Mouse (Mus musculus): ENCODE measurements around the gene Tas1r1.
A peak's percentile ranks its signal among the peaks of the same experiment; 100 is the strongest.

Tas1r1 gene

DNA sequence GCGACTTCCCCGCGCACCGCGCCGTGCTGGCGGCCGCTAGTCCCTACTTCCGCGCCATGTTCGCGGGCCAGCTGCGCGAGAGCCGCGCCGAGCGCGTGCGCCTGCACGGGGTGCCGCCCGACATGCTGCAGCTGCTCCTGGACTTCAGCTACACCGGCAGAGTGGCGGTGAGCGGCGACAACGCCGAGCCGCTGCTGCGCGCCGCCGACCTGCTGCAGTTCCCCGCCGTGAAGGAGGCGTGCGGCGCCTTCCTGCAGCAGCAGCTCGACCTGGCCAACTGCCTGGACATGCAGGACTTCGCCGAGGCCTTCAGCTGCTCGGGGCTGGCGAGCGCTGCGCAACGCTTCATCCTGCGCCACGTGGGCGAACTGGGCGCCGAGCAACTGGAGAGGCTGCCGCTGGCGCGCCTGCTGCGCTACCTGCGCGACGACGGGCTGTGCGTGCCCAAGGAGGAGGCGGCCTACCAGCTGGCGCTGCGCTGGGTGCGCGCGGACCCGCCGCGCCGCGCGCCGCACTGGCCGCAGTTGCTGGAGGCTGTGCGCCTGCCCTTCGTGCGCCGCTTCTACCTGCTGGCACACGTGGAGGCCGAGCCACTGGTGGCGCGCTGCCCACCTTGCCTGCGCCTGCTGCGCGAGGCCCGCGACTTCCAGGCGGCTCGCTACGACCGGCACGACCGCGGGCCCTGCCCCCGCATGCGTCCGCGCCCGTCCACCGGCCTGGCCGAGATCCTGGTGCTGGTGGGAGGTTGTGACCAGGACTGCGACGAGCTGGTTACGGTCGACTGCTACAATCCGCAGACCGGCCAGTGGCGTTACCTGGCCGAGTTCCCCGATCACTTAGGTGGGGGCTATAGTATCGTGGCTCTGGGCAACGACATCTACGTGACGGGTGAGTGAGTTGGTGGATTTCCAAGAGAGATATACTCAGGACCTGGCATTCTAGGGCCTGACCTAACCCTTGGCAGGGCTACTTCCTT lies 29.0 kb downstream of the Tas1r1 start:
- DNase-seq, result peak; percentile 59

DNA sequence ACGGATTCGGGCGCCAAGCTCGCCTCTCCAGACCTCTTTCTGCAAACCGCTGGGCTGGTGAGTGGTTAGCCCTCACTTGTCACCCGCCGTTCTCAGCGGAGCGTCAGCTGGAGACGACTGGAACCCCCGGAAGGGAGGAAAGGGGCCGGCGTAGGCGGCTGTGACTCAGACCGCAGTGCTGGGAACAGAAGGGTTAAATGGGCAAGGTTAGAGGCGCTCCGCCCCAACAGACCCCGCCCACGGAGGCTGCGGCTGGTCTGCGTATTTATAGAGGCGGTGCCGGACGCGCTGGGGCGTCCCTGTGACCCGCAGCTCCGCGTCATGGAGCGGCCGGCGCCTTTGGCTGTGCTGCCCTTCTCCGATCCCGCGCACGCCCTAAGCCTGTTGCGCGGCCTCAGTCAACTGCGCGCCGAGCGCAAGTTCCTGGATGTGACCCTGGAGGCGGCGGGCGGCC lies 29.7 kb downstream of the Tas1r1 start, which contains the start of gene Klhl21:
TSS of gene Klhl21 (plus strand) at position 182 of the 454 bp plus-strand sequence.
- DNase-seq, result peak; percentile 91

DNA sequence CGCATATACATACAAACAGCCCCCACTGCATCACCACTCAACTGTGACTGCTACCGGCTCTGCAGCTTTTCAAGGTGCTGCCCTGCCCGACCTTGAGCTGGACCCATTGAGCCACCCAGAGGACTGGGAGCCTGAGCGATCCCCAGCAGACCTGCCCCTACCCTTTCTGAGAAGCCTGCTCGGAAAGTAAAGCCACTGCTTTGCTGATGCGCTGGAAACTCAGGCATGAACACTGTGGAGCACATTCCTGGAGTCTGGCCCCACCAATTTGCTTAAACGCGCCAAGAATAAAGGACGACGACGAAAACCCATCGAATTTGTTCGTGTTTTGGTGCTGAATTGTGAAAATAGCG lies 30.2 kb downstream of the Tas1r1 start:
- no peak for DNase-seq

DNA sequence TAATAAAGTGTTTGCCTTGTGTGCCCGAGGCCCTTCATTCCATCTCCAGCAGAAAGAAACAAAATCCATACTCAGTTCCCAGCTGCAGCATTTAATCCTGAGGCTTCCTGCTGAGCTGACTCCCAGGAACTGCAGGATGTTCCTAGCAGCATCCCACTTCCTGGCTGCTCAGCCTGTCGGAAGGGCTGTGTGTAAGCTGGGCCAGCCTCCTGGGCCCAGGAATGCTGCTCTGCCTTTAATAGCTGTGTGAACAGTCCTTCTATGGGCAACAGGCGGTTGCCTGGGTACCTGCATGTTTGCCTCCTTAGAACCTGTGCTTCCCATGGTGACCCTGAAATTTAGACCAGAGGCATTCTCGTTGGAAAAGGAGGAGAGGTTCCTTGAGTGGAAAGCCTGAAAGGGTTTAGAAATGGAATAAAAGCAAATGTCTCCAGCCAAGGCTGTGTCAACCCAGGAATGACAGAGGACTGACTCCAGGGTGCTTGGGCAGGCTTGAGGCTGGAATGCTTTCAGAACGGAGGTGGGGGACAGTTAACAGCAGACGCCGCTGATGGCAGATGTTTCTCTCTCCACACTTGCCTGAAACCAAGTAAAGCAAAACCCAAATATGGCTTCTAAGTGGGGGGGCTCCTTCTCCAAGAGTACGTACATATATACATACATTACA lies 30.8 kb downstream of the Tas1r1 start:
- DNase-seq, result no peak

DNA sequence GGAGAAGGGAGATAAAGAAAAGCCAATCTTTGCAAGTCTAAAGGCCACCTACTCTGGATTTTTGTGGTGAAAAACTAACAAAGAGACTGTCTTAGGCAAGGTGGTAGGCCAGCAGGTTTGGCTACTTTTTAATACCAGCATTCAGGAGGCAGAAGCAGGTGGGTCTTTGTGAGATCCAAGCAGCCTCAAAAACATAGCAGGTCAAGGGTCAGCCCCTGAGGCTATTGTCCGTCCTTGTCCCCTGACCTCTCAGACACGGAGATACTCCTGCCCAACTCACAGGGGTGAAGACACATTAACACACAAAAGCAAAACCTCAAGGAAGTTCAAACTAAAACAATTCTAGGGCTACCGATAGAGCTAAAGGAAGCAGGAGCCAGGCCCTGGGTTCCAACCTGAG lies 31.6 kb downstream of the Tas1r1 start:
- DNase-seq, result no peak

DNA sequence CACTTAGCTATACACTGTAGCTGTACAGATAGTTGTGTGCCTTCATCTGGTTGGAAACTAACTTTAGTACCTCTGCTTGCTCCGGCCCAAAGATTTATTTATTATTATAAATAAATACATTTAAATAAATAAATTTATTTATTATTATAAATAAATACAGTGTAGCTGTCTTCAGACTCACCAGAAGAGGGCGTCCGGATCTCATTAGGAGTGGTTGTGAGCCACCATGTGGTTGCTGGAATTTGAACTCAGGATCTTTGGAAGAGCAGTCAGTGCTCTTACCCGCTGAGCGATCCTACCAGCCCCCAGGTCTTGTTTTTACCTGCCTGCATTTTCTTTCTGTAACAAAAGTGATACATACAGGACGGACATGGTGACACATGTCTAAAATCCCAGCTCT lies 32.2 kb downstream of the Tas1r1 start:
- DNase-seq, result no peak

DNA sequence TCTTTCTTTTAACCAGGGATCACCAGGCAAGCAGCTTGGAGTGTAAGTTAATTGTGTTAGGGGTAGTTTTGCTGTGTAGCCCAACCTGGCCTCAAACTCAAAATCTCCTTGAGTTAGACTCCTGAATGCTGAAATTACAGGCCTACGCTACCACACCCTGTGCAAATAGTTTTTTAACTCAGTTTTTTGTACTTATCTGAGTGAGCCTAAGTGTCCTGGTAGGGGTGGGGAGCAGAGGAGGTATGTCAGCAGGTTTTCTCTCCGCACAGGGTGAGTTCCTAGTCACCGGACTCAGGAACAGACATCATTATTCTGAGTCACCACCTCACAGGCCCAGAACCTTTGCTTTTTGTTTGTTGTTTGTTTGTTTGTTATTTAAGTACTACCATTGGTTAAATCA lies 36.3 kb downstream of the Tas1r1 start:
- no peak for DNase-seq

DNA sequence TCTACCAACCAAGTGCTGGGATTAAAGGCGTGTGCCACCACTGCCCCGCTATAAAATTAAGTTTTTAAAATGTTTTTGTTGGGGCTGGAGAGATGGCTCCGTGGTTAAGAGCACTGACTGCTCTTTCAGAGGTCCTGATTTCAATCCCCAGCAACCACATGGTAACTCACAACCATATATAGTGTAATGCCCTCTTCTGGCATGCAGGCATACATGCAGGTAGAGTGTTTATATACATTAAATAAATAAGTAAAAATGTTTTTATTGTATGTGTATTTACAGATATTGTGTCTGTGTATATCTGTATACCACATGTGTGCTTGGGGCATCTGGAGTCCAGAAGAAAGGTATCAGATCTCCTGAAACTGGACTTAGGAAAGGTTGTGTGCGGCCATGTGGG lies 37.0 kb downstream of the Tas1r1 start:
- DNase-seq, result no peak

DNA sequence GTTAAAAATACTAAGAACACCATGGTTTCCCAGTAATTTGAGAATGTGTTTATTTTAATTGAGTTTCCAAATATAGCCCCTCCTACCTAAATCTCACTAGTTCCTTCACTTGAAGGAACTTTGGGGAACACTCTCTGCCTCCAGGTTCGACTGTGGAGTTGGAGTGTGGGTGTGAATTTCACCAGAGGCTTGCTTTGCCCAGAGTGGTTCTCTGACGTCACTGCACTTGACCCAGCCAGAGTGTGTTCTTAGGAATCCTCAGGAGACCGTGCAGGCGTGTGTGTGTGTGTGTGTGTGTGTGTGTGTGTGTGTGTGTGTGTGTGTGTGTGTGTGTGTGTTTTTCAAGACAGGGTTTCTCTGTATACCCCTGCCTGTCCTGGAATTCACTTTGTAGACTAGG lies 37.5 kb downstream of the Tas1r1 start:
- no peak for DNase-seq

DNA sequence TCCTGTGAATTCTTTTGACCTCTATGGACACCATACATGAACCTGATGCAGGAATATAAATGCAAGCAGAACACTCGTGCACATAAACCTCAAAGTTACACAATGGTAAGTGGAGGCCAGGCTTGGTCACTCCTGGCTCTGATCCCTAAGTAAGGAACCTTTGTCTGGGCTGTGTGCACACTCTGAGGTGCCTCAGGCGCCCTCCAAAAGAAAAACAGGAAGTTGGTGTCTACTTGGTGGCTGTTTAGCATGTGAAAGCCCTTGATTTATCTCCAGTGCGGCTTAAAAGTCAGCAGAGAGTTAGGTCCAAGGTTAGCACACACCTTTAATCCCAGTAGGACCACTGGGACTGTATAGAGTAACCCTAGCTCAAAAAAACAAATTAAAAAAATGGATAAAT lies 38.9 kb downstream of the Tas1r1 start:
- no peak for DNase-seq

DNA sequence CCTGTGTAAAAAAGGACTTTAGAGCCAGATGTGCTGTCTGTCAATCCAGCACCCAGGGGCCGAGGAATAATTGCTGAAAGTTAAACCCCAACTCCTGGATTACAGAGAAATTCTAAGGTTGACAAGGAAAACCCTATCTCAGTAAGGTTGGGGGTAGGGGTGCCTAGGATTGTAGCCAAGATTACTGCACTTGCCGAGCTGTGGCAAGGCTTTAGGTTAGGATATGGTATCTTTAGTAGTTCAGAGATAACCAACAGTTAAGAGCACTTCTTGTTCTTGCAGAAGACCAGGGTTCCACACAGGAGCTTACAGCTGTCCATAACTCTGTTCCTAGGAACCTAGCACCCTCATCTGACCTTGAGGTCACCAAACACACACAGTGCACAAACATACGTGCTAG lies 40.7 kb downstream of the Tas1r1 start:
- no peak for DNase-seq

DNA sequence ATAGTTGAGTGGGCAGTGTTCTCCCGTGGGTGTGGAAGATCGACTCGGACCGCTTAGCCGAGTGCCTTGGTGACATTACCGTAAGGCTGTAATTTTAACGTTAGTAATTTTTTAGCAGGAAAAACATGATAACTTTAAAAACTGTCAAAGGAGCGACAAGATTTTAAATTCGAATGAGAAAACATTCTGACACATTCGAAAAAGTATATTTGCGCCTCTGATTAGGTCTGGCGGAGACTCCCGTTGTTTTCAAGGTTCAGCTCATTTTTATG lies 41.5 kb downstream of the Tas1r1 start:
- no peak for DNase-seq

DNA sequence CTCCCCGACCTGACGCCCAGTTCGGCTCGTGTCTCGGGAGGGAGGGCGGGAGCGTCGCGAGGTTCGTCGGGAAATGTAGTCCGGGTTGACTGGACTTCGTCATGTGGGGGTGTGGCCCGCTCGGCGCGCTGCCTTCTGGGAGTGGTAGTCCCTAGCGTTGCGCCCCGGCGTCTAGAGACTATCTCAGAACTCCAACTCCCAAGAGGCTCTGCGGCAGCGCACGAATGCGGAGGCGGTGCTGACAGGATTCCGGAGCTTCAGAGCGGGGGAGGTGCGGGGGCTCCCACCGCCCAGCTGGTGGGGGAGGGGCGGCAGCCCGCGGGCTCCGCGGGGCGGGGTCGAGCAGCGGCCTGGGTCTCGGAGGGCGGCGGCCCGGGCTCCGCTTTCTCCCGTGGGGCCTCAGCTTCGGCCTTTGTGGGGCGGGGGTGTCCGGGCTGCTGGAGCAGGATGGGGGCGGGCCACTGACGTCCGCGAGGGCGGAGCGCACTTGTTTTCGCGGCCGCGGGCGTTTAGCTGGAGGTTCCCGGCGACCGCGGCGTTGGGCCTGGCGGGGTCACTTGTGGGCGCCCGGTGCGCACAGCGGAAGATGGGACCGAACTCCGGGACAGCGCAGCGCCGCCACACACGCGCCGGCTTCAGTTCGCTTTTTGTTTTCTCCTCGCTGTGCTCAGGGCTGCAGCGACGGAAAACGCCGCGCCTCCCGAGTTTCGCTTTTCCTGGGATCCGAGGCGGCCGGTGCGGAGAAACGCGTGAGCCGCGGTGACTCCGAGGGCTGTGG lies 42.0 kb downstream of the Tas1r1 start, which contains the start of gene Phf13:
TSS of gene Phf13 (minus strand) at position 86 of the 778 bp plus-strand sequence.
- DNase-seq, result peak; percentile 99

DNA sequence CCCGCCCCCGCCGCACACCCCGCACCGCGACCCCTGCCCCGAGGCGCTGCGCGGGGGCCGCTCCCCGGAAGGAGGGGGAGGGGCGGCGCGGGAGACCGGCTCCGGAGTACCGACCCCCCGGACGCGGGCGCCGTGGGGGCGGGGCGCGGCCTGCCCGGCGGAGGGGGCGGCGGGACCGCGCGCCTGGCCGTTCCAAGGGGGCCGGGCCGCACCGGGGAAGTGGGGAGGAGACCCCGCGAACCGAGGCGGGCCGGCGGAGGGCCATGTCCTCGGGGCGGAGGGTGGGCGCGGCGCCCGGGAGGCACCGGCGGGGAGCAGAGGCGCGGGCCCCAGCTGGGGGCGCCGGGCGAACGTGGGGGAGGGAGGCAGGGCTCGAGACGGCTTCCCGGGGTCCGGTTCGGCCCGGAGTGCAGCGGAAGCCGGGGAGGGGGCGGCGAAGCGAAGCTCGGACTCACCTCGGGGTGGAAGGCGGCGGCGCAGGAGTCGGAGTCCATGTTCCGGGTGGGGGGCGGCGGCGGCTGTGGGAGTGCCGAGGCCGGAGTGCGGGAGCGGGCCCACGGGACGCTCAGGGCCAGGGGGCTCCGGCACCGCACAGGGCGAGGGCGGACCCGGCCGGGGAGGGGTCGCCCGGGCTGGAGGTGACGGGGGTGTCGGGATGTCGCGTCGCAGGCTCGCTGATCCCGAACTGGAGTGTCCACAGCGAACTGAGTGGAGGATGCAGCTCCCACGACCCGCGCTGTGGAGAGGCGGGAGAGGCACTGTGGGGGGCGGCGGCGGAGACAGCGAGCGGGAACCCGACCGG lies 42.8 kb downstream of the Tas1r1 start:
- DNase-seq, result peak; percentile 49

DNA sequence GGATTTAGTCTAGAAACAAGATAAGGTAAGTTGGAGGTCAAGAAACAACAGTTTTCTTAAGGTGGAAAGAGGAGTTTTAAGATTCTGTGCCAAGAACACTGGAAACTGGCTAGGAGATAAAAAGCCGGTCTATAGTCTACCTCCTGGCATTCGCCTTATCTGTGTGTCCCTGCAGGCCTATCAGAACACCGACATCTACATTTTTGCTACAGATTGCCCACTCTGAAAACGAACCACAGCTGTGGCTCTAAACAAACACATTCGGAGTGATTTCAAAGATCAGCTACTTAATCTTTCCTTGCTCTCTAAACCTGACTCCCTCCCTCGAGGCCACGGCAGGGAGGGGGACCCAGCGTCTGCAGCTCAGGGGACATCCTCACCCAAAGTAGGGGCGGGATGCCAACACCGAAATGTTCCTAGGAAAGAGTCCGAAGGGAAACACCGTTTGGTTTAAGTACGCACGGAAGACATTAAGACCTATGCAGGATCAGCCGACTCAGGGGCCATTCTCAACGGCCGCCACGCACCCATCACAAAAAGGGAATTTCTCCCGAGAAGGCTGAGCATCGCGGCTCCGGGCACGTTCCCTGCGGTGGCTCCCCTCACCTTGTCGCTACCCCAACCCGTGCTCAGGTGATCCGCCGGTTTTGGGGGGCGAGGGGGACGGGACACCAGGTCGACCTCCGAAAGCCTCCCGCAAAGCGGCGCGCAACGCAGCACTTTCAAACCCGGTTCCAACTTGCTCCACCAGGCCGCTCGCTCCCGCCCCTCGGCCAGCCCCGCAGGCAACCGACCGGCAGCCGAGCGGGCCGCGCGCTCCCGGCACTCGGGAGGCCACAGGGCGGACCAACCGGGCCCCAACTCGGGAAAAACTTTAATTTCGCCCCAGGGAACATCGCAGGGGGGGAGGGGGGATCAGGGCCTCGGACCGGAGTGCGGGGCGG lies 43.9 kb downstream of the Tas1r1 start:
- no peak for DNase-seq

DNA sequence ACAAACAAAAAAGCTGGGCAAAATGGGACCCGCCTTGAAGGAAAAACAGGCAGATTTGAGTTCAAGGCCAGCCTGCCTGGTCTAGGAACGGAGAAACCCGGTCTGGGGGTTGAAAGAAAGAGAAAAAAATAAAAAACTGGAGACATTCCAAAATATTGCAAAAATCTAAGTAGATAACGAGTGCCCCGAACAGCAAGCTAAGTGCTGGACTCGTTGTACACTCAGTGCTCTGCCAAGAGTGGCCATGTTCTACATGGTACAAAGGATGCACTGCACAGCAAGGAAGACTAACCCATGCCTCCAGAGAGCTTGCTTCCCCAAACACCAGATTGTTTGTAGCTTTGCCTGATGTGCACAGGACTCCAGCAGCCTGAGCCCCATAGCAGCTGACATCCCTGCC lies 45.3 kb downstream of the Tas1r1 start:
- DNase-seq, result no peak

DNA sequence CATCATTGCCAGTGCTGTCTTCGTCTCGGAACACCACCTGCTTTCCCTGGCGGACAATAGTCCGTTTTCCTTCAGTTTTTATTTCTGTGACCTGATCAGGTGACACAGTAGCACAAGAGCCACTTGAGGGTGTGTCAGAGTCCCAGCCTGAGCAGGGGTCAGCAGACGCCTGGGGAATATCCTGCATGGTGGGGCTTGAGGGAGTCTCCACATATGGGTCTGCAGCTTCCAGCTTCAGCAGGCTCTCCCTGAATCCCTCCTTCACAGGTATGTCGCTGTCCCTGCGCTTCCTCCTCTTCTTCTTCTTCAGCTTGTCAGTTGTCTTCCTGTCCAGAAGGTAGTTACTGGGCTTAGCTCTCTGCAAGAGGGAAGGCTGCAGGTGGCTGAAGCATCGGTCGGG lies 46.3 kb downstream of the Tas1r1 start:
- DNase-seq, result no peak

DNA sequence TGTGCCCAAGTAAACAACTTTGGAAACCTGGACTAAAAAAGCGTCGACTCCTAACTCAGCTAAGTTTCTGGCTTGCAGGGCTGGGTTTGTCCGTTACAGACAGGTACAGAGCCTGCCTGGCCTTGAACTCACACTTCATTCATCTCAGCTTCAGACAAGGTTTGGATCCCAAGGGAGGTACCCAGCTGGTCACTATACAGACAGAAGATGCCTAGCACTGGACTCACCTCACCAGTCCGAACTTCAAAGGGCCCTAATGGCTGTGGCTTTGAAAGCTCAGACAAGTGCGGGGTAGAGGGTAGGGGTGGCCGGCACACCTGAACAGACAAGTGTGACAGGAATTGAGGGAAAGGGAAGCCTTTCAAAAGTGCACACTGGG lies 49.3 kb downstream of the Tas1r1 start:
- DNase-seq, result no peak

DNA sequence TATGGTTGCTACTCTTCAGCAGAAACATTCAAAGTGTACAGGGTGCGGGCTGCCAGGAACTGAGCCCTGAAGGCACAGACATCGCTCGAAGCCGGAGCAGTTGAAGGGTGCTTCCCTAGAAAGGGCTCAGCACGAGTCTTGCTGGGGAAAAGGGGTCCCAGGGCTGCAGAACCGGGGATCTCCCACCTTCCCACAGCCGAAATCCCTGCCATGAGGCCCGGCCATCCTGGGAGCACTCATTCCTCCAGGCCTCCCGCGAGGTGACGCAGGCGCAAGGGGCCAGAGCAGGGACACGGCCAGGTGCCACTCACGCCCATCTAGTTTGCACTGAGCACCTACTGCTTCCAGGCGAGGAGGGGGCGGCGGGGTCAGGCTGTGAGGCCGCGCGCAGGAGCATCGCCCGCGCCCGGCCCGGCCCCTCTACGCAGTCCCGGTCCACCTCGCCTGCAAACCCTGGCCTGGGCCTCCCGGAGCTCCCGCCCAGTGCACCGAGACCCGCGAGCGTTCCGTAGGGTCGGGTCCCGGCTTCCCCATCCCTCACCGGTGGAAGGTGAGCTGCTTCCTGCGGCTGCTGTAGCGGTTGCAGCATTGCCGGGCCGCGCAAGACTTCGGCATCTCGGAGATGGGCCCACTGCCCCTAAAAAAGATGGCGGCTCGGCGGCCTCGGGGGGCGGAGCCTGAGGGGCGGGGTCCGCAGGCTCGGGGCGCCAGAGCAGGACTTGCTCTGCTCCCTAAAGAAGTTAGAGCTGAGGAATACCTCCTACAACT lies 49.8 kb downstream of the Tas1r1 start, which contains the start of gene Thap3:
TSS of gene Thap3 (minus strand) at position 656 of the 768 bp plus-strand sequence.
- DNase-seq, result peak; percentile 91

DNA sequence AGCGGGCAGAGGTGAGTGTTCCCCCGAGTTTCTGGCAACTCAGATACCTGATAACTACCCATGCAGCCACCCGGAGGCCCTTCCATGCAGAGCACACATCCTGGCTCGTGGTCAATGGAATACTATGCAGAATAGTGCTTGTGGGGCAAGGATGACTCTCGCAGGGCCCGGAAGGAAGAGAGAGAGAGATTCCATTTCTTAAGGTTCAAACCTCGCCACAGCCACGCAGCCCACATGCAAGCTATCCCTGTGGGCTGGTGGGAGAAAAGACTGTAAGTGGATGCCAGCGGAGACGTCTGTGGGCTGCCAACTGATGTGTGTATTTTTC lies 50.4 kb downstream of the Tas1r1 start:
- no peak for DNase-seq

DNA sequence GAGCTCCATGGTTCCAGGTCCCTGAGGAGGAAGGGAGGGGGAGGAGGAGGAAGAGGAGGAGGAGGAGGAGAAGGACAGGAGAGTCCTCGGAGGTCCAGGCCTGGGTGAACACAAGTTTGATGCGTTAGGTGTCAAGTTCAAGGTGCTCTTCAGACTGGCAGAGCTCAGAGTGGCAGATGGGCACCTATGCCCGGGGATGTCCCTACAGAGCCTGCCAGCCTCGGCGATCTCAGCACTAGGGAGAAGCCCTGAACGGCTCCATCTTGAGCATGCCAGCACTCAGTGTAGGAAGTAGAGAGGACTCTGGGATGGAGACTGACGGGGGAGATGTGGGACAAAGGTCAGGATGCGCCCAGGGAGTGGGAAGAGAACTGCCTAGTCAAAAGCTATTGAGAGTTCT lies 51.7 kb downstream of the Tas1r1 start:
- DNase-seq, result no peak
